Mouse (Mus musculus) adipocyte (in vitro differentiated cells): ENCODE results near the gene Dcaf15.
A peak's percentile ranks its signal among the peaks of the same experiment; 100 is the strongest.

Experiments
- DNase-seq: peaks from one replicate; pipeline ENCODE4 v3.0.0-alpha.2; 2016; ENCODE audit warnings: low spot score

Dcaf15 gene

GRCm38 (mm10) chr8:84101476-84102270, 2.9 kb downstream of the Dcaf15 start:
- DNase-seq: no peak

- no peak for DNase-seq
Measured at GRCm38 (mm10) chr8:84098376-84098775, 6.2 kb downstream of the Dcaf15 start.

GRCm38 (mm10) chr8:84096061-84096460, 8.5 kb downstream of the Dcaf15 start:
- no peak for DNase-seq

- DNase-seq: peak; percentile 69
Measured at GRCm38 (mm10) chr8:84090585-84090984, 14.0 kb downstream of the Dcaf15 start.

- DNase-seq: peak; percentile 56
Measured at GRCm38 (mm10) chr8:84089277-84089676, 15.3 kb downstream of the Dcaf15 start.

- no peak for DNase-seq
Measured at GRCm38 (mm10) chr8:84087821-84088220, 16.7 kb downstream of the Dcaf15 start.

- no peak for DNase-seq
Measured at GRCm38 (mm10) chr8:84087156-84087555, 17.4 kb downstream of the Dcaf15 start.

- no peak for DNase-seq
Measured at GRCm38 (mm10) chr8:84084341-84085115, 20.0 kb downstream of the Dcaf15 start.

- DNase-seq: peak; percentile 88
Measured at GRCm38 (mm10) chr8:84083829-84084241, 20.7 kb downstream of the Dcaf15 start.

GRCm38 (mm10) chr8:84079206-84079605, 25.4 kb downstream of the Dcaf15 start:
- DNase-seq: no peak

GRCm38 (mm10) chr8:84076849-84077248, 27.7 kb downstream of the Dcaf15 start:
- no peak for DNase-seq

- DNase-seq: no peak
Measured at GRCm38 (mm10) chr8:84076412-84076811, 28.2 kb downstream of the Dcaf15 start.

GRCm38 (mm10) chr8:84073230-84073976, 31.2 kb downstream of the Dcaf15 start:
- no peak for DNase-seq

GRCm38 (mm10) chr8:84072321-84072720, 32.2 kb downstream of the Dcaf15 start:
- no peak for DNase-seq

- no peak for DNase-seq
Measured at GRCm38 (mm10) chr8:84071921-84072320, 32.6 kb downstream of the Dcaf15 start.

- peak; percentile 43 for DNase-seq
Measured at GRCm38 (mm10) chr8:84070667-84071066, 33.9 kb downstream of the Dcaf15 start.

GRCm38 (mm10) chr8:84070241-84070640, 34.3 kb downstream of the Dcaf15 start:
- no peak for DNase-seq

- DNase-seq: no peak
Measured at GRCm38 (mm10) chr8:84069750-84070149, 34.8 kb downstream of the Dcaf15 start.

GRCm38 (mm10) chr8:84069169-84069568, 35.4 kb downstream of the Dcaf15 start:
- DNase-seq: no peak

- DNase-seq: no peak
Measured at GRCm38 (mm10) chr8:84068316-84069035, 36.1 kb downstream of the Dcaf15 start.

- no peak for DNase-seq
Measured at GRCm38 (mm10) chr8:84067911-84068310, 36.7 kb downstream of the Dcaf15 start.
